Mouse (Mus musculus) heart, adult 8-10 months (tissue): ENCODE data around the gene Prune2. TPM values are rescaled to one million over a fixed set of nuclear protein-coding genes. Genes with fewer than 3 reads are reported as not detected.

Experiments used
- DNase-seq: peaks from one replicate; pipeline ENCODE4 v3.0.0; 2022; ENCODE audit warnings: low spot score
- total RNA-seq, 4 experiments: library from RNA; stranded (reverse); gene quantifications; 2 replicates each; pipeline ENCODE4 v1.2.4; 2022

Prune2 gene
- 10 to 100 TPM; 75.4 to 98.4 (median 87.2) TPM for total RNA-seq

GRCm38 (mm10) chr19:16955613-16956271 is at the start of gene Prune2:
Prune2 (plus strand) TSS chr19:16956118.
- DNase-seq: peak; percentile 59

GRCm38 (mm10) chr19:16911507-16911906 is 44.4 kb upstream of the Prune2 start:
- DNase-seq: no peak

- DNase-seq: no peak
These were observed 31.4 kb upstream of the Prune2 start for GRCm38 (mm10) chr19:16924516-16924915.

GRCm38 (mm10) chr19:16934664-16935063 is 21.3 kb upstream of the Prune2 start:
- DNase-seq: no peak

GRCm38 (mm10) chr19:16948794-16949313 is 7.1 kb upstream of the Prune2 start:
- DNase-seq: no peak

GRCm38 (mm10) chr19:16949341-16949740 is 6.6 kb upstream of the Prune2 start:
- no peak for DNase-seq

- no peak for DNase-seq
These were observed 5.9 kb upstream of the Prune2 start for GRCm38 (mm10) chr19:16950051-16950450.

GRCm38 (mm10) chr19:16950664-16951363 is 5.1 kb upstream of the Prune2 start:
- no peak for DNase-seq

GRCm38 (mm10) chr19:16954736-16955135 is 1.2 kb upstream of the Prune2 start:
- DNase-seq: no peak

- DNase-seq: no peak
These were observed 696 bp upstream of the Prune2 start for GRCm38 (mm10) chr19:16955231-16955612.

- DNase-seq: no peak
These were observed 401 bp downstream of the Prune2 start for GRCm38 (mm10) chr19:16956319-16956718.

- no peak for DNase-seq
These were observed 3.1 kb downstream of the Prune2 start for GRCm38 (mm10) chr19:16959051-16959450.

- DNase-seq: peak; percentile 33
These were observed 3.6 kb downstream of the Prune2 start for GRCm38 (mm10) chr19:16959551-16959950.

- DNase-seq: peak; percentile 54
These were observed 5.1 kb downstream of the Prune2 start for GRCm38 (mm10) chr19:16961036-16961435.

GRCm38 (mm10) chr19:16963178-16963577 is 7.3 kb downstream of the Prune2 start:
- peak; percentile 20 for DNase-seq

- DNase-seq: no peak
These were observed 12.8 kb downstream of the Prune2 start for GRCm38 (mm10) chr19:16968768-16969167.

GRCm38 (mm10) chr19:16970612-16971011 is 14.7 kb downstream of the Prune2 start:
- no peak for DNase-seq

- DNase-seq: no peak
These were observed 23.0 kb downstream of the Prune2 start for GRCm38 (mm10) chr19:16978910-16979309.

- DNase-seq: no peak
These were observed 25.8 kb downstream of the Prune2 start for GRCm38 (mm10) chr19:16981743-16982142.

GRCm38 (mm10) chr19:16984897-16985296 is 29.0 kb downstream of the Prune2 start:
- no peak for DNase-seq

- no peak for DNase-seq
These were observed 32.1 kb downstream of the Prune2 start for GRCm38 (mm10) chr19:16987984-16988383.

GRCm38 (mm10) chr19:16992151-16992550 is 36.2 kb downstream of the Prune2 start:
- no peak for DNase-seq

GRCm38 (mm10) chr19:16994260-16994659 is 38.3 kb downstream of the Prune2 start:
- DNase-seq: no peak
